In genomic region chr3:32951382-32951781, GRCm38 (mm10) we compare ENCODE assay signal across 20 mouse cellular contexts.
"Had no signal": no experiment of that assay in that cellular context is flagged by ENCODE, and none has a peak within 500 bp of the region (broad histone marks: within the 10 kb centered on the region; RNA-seq: fewer than 3 reads in every experiment).

No protein-coding gene starts in this region.

- H3K4me3 ChIP-seq: kidney, embryonic 15.5 days; limb, embryonic 12.5 days; limb, embryonic 15.5 days; neural tube, embryonic 13.5 days; stomach, embryonic 15.5 days had no signal

- H3K9me3 ChIP-seq: kidney, embryonic 15.5 days; limb, embryonic 12.5 days; limb, embryonic 15.5 days; neural tube, embryonic 13.5 days; stomach, embryonic 15.5 days had no signal

- ATAC-seq: intestine, postnatal 0 days; liver, postnatal 0 days; lung, postnatal 0 days had no signal

- H3K27me3 ChIP-seq: kidney, embryonic 15.5 days; limb, embryonic 12.5 days; limb, embryonic 15.5 days; neural tube, embryonic 13.5 days; stomach, embryonic 15.5 days had no signal

- DNase-seq: kidney, adult 2 months; kidney, postnatal 10 days; kidney, postnatal 36 days; left cerebral cortex, postnatal 4 days; liver, postnatal 0 days; lung, embryonic 14.5 days; retina, postnatal 1 day; right cerebral cortex, postnatal 25 days; spleen, adult 18-20 months; thymus, postnatal 25 days had no signal

- H3K4me1 ChIP-seq: kidney, embryonic 15.5 days; limb, embryonic 15.5 days; neural tube, embryonic 13.5 days; stomach, embryonic 15.5 days had no signal

- H3K9ac ChIP-seq: kidney, embryonic 15.5 days; limb, embryonic 12.5 days; limb, embryonic 15.5 days; liver, embryonic 14.5 days; liver, postnatal 0 days; lung, embryonic 14.5 days; neural tube, embryonic 13.5 days; stomach, embryonic 15.5 days had no signal

- H3K4me2 ChIP-seq: kidney, embryonic 15.5 days; limb, embryonic 12.5 days; limb, embryonic 15.5 days; liver, embryonic 11.5 days; lung, embryonic 14.5 days; neural tube, embryonic 13.5 days; stomach, embryonic 15.5 days had no signal

- H3K36me3 ChIP-seq: kidney, embryonic 15.5 days; limb, embryonic 12.5 days; limb, embryonic 15.5 days; neural tube, embryonic 13.5 days; stomach, embryonic 15.5 days had no signal

- H3K27ac ChIP-seq: kidney, embryonic 15.5 days; limb, embryonic 12.5 days; limb, embryonic 15.5 days; liver, embryonic 14.5 days; macrophage; neural tube, embryonic 13.5 days; stomach, embryonic 15.5 days had no signal
